Mouse (Mus musculus): ENCODE results near the gene Otulin. TPM values are rescaled to one million over a fixed set of nuclear protein-coding genes. Genes with fewer than 3 reads are reported as not detected.

The Otulin gene
- polyA plus RNA-seq, 1 experiment from 2014 or later, result 31.7 TPM

DNA sequence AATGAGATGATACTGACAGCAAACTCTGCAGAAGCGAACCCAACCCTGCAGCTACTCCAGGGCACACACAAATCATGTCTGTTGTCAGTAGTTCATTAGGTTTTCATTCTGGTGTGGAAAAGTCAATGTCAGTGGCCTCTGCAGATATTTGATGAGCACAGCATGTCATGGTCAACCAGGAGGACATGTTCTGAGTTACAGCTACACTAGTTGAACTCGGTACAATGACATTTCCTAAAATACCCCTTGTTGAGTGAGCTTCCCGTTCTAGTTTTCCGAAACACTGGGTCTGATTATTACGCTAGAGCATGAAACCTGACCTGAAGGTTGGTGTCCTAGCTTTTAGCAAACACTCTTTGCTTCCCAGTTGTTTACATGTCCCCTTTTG lies 44.4 kb downstream of the Otulin start:
- Histone ChIP-seq H3K4me3 (replicated peaks) (no peak overlapping the region), H3K4me1 (no peaks in the 10 kb centered on the region), H3K27ac (no peak overlapping the region), H3K9ac (no peak overlapping the region), H3K27me3 (replicated peaks) (no peaks in the 10 kb centered on the region), H3K9me3 (no peaks in the 10 kb centered on the region), H3K4me2 (no peak overlapping the region), H3K36me3 (peaks cover 5% of the 10 kb centered on the region; the same call in 1 of the 2 replicates)
- no peak for ATAC-seq (ENCODE audit: insufficient read depth, low FRiP score, low read depth)
- WGBS, result 85% methylated on average over 5 of the region's 5 CpGs

GRCm38 (mm10) chr15:27585466-27586092 lies 44.9 kb downstream of the Otulin start:
- no peaks in the 10 kb centered on the region for H3K4me1 ChIP-seq
- ATAC-seq (ENCODE audit: insufficient read depth, low FRiP score, low read depth), result no peak
- no peak overlapping the region for H3K9ac ChIP-seq
- 78% methylated on average over 4 of the region's 4 CpGs for WGBS
- no peaks in the 10 kb centered on the region for H3K9me3 ChIP-seq
- H3K36me3 ChIP-seq, result peaks cover 5% of the 10 kb centered on the region; the same call in 1 of the 2 replicates
- H3K4me3 ChIP-seq (replicated peaks), result no peak overlapping the region
- no peaks in the 10 kb centered on the region for H3K27me3 ChIP-seq (replicated peaks)
- H3K4me2 ChIP-seq, result no peak overlapping the region
- H3K27ac ChIP-seq, result no peak overlapping the region

DNA sequence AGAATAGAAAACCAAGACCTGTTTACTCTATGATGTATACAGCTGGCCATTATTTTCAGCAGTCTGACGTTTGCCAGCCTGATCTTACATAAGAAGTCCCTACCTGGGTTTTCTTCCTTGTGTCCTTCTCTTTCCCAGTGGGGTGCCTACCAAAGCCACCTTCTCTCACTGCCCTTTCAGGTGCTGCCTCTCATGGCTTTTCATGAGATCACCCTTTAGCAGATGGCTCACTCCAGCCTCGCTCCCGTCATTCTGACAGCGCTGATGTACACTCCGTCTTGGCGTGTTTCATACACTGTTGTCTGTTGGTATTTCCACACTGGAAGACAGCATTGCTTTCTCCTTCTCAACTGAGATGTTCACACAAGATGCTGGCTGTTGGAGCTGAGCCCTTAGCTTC lies 46.9 kb downstream of the Otulin start:
- WGBS, result 86% methylated on average over 6 of the region's 6 CpGs
- H3K36me3 ChIP-seq, result no peaks in the 10 kb centered on the region
- no peaks in the 10 kb centered on the region for H3K27me3 ChIP-seq (replicated peaks)
- ATAC-seq (ENCODE audit: insufficient read depth, low FRiP score, low read depth), result no peak
- H3K27ac ChIP-seq, result no peak overlapping the region
- H3K4me2 ChIP-seq, result no peak overlapping the region
- no peak overlapping the region for H3K9ac ChIP-seq
- H3K9me3 ChIP-seq, result no peaks in the 10 kb centered on the region
- no peaks in the 10 kb centered on the region for H3K4me1 ChIP-seq
- H3K4me3 ChIP-seq (replicated peaks), result no peak overlapping the region

GRCm38 (mm10) chr15:27583042-27583441 lies 47.5 kb downstream of the Otulin start:
- Histone ChIP-seq H3K36me3 (no peaks in the 10 kb centered on the region), H3K4me3 (replicated peaks) (no peak overlapping the region), H3K4me2 (no peak overlapping the region), H3K27me3 (replicated peaks) (no peaks in the 10 kb centered on the region), H3K27ac (no peak overlapping the region), H3K9ac (no peak overlapping the region), H3K4me1 (no peaks in the 10 kb centered on the region), H3K9me3 (no peaks in the 10 kb centered on the region)
- WGBS, result 76% methylated on average over 4 of the region's 4 CpGs
- no peak for ATAC-seq (ENCODE audit: insufficient read depth, low FRiP score, low read depth)

DNA sequence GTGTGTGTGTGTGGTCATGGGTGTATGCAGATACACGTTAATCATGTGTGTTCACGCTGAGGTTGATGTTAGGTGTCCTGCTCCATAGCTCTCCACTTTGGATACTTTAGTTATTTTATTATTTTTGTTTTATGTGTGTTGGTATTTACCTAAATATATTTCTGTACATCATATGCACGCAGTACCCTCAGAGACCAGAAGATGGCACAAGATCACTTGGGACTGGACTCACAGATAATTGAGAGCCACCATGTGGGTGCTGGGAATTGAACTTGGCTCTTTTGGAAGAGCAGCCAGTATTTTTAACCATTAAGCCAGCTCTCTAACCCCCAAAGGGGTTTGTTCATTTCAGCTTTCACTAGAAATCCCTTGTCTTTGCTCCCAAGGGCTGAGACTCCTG lies 48.1 kb downstream of the Otulin start:
- Histone ChIP-seq H3K9me3 (no peaks in the 10 kb centered on the region), H3K27ac (no peak overlapping the region), H3K9ac (no peak overlapping the region), H3K27me3 (replicated peaks) (no peaks in the 10 kb centered on the region), H3K4me3 (replicated peaks) (no peak overlapping the region), H3K4me1 (no peaks in the 10 kb centered on the region), H3K4me2 (no peak overlapping the region), H3K36me3 (no peaks in the 10 kb centered on the region)
- 90% methylated on average over 3 of the region's 3 CpGs for WGBS
- no peak for ATAC-seq (ENCODE audit: insufficient read depth, low FRiP score, low read depth)

- Histone ChIP-seq H3K4me1 (no peaks in the 10 kb centered on the region), H3K4me2 (no peak overlapping the region), H3K27ac (no peak overlapping the region), H3K27me3 (replicated peaks) (no peaks in the 10 kb centered on the region), H3K9ac (no peak overlapping the region), H3K36me3 (no peaks in the 10 kb centered on the region), H3K9me3 (no peaks in the 10 kb centered on the region), H3K4me3 (replicated peaks) (no peak overlapping the region)
- 69% methylated on average over 3 of the region's 3 CpGs for WGBS
- ATAC-seq (ENCODE audit: insufficient read depth, low FRiP score, low read depth), result no peak
These were observed 48.9 kb downstream of the Otulin start for GRCm38 (mm10) chr15:27581640-27582039.

DNA sequence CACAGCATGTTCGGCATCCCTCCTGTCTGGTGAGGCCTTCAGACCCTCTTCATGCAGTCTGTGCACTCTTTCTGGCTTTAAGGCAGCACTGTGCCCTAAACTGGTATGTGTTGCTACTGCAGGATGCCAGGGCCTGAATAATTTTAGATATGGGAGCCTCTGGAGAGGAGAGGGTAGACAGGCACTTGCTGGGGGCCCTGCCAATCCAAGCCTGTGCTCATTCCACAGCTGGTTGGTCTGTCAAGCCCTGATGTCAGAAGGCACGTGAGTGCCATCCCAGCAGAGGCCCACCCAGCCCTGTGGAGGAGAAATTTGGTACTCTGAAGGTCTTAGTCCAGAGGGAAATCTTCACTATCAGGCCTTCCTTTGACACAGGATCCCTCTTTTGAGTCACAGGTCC lies 49.7 kb downstream of the Otulin start:
- Histone ChIP-seq H3K9ac (no peak overlapping the region), H3K9me3 (no peaks in the 10 kb centered on the region), H3K4me2 (no peak overlapping the region), H3K36me3 (no peaks in the 10 kb centered on the region), H3K4me3 (replicated peaks) (no peak overlapping the region), H3K27me3 (replicated peaks) (no peaks in the 10 kb centered on the region), H3K4me1 (no peaks in the 10 kb centered on the region), H3K27ac (no peak overlapping the region)
- WGBS, result 85% methylated on average over 2 of the region's 2 CpGs
- ATAC-seq (ENCODE audit: insufficient read depth, low FRiP score, low read depth), result no peak

DNA sequence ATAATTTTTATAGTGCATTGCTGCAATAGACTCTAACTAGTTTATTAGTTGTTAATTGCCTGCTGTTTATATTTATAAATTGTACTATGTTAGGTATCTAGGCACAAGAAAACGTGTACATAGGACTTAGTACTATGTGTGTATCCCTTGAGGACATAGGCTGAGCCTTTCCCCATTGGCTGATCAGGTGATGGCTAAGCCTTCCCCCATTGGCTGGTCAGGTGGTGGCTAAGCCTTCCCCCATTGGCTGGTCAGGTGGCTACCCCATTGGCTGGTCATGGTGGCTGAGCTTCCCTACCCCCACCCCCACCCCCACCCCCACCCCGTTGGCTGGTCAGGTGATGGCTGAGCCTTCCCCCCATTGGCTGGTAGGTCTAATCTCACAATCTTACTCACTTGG lies 50.6 kb downstream of the Otulin start:
- H3K9me3 ChIP-seq, result no peaks in the 10 kb centered on the region
- no peaks in the 10 kb centered on the region for H3K27me3 ChIP-seq (replicated peaks)
- H3K27ac ChIP-seq, result no peak overlapping the region
- no peaks in the 10 kb centered on the region for H3K36me3 ChIP-seq
- no peak overlapping the region for H3K4me2 ChIP-seq
- ATAC-seq (ENCODE audit: insufficient read depth, low FRiP score, low read depth), result no peak
- no peak overlapping the region for H3K9ac ChIP-seq
- no peaks in the 10 kb centered on the region for H3K4me1 ChIP-seq
- no peak overlapping the region for H3K4me3 ChIP-seq (replicated peaks)
- WGBS, result 79% methylated on average over 2 of the region's 2 CpGs

DNA sequence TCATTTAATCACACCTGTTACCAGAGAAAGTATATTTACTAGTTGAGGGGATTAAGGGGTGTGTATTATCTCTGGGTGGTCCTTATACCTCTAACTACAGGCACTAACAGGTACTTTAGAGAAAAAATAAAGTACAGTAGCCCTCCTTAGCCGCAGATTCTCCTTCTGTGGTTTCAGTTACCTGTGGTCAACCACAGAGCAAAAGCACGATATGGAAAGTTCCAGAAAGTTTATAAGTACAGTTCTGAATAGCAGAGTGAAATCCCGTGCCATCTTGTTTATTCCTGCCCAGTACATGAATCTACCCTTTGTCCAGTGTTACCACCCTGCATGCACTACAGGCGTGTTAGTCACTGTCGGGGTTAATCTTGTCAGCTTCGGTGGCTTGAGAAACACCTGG lies 51.6 kb downstream of the Otulin start:
- Histone ChIP-seq H3K36me3 (no peaks in the 10 kb centered on the region), H3K9ac (no peak overlapping the region), H3K9me3 (no peaks in the 10 kb centered on the region), H3K27me3 (replicated peaks) (no peaks in the 10 kb centered on the region), H3K27ac (no peak overlapping the region), H3K4me1 (no peaks in the 10 kb centered on the region), H3K4me2 (no peak overlapping the region), H3K4me3 (replicated peaks) (no peak overlapping the region)
- 76% methylated on average over 6 of the region's 6 CpGs for WGBS
- no peak for ATAC-seq (ENCODE audit: insufficient read depth, low FRiP score, low read depth)

- ATAC-seq (ENCODE audit: insufficient read depth, low FRiP score, low read depth), result 0 out of 2 replicates have a peak, but pooled peaks have one; percentile 57
- Histone ChIP-seq H3K4me3 (replicated peaks) (no peak overlapping the region), H3K4me2 (no peak overlapping the region), H3K9me3 (no peaks in the 10 kb centered on the region), H3K27ac (no peak overlapping the region), H3K4me1 (no peaks in the 10 kb centered on the region), H3K36me3 (no peaks in the 10 kb centered on the region), H3K27me3 (replicated peaks) (no peaks in the 10 kb centered on the region), H3K9ac (no peak overlapping the region)
- 72% methylated on average over 16 of the region's 16 CpGs for WGBS
These were observed 52.3 kb downstream of the Otulin start for GRCm38 (mm10) chr15:27577915-27578780.

DNA sequence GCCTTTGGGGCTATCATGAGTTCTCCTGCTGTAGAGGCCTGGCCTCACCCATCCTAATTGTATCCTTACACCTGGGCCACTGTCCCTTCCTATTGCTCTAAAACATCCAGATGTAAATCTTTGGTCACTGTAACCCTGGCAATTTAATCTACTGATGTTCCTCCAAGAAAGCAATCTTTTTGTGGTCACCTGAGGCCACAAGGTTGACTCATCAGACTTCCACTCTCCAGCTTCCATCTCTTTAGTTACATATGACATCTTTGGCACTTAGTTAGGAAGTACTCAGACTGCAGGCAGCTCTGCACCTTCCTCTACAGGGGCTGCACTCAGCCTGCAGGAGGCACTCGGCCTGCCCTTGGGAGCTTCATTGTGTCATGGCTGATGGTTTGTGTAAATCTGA lies 53.6 kb downstream of the Otulin start:
- no peak overlapping the region for H3K4me3 ChIP-seq (replicated peaks)
- 79% methylated on average over 1 of the region's 1 CpGs for WGBS

GRCm38 (mm10) chr15:27575932-27576331 lies 54.6 kb downstream of the Otulin start:
- Histone ChIP-seq H3K4me3 (replicated peaks) (no peak overlapping the region), H3K4me2 (no peak overlapping the region), H3K36me3 (no peaks in the 10 kb centered on the region), H3K9me3 (no peaks in the 10 kb centered on the region), H3K27ac (no peak overlapping the region), H3K27me3 (replicated peaks) (no peaks in the 10 kb centered on the region), H3K4me1 (no peaks in the 10 kb centered on the region), H3K9ac (no peak overlapping the region)
- ATAC-seq (ENCODE audit: insufficient read depth, low FRiP score, low read depth), result no peak
- WGBS, result 63% methylated on average over 3 of the region's 3 CpGs

More for the DNA sequence above, 53.6 kb downstream of the Otulin start:
- Histone ChIP-seq H3K9ac (no peak overlapping the region), H3K36me3 (no peaks in the 10 kb centered on the region), H3K4me1 (no peaks in the 10 kb centered on the region), H3K4me2 (no peak overlapping the region), H3K27ac (no peak overlapping the region), H3K27me3 (replicated peaks) (no peaks in the 10 kb centered on the region), H3K9me3 (no peaks in the 10 kb centered on the region)
- ATAC-seq (ENCODE audit: insufficient read depth, low FRiP score, low read depth), result no peak
